Mouse (Mus musculus): ENCODE data around the gene March11. TPM values are rescaled to one million over a fixed set of nuclear protein-coding genes. Genes with fewer than 3 reads are reported as not detected.

The March11 gene
- polyA plus RNA-seq (2015; fragmentation: Nextera tagmentation; extraction: Ambion mirVana), result 0.15 and 0.34 TPM in 2 replicates

DNA sequence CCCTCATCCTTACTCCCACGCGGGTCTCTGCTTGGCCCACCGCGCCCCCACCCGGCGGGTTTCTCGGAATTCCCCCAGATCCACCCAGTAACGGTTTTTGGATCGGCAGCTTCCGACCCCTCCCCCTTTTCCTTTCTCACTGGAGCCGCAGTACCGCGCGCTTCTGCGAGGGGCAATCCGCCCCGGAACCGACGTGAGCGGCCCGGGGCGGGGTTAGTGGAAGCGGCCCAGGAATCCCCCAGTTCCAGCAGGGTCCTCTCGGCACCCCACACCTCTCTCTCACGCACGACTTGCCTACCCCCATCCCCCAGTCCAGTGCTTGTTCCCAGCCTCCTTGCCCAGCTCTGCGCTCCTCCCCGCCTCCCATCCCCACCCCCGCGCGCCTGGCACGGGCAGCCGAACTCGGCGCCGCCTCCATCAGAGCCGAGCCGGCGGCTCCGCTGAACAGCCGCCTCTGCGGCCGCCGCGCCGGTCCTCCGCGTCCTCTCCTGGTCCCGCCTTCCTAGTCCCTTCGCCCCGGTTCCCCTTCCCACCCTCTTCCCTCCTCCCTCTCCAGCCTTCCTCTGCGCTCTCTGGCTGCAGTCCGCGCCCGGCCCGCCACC, at the start of gene March11:
March11 (plus strand) TSS at position 420 of the 602 bp plus-strand sequence.
- WGBS, result under 1% methylated on average over 55 of the region's 56 CpGs
- peaks cover 16% of the 10 kb centered on the region for H3K27me3 ChIP-seq (ENCODE audit: control insufficient read depth, insufficient read depth, low read length)
- no peaks in the 10 kb centered on the region for H3K36me3 ChIP-seq (ENCODE audit: control insufficient read depth, insufficient read depth)
- H3K4me3 ChIP-seq (ENCODE audit: low read length), result peak within 1 kb of the TSS; percentile 62
- ATAC-seq (replicated peaks; ENCODE audit: extremely low read depth, insufficient read depth, low FRiP score), result peak; percentile 68; the same call in 1 of the 2 replicates
- no peak within 1 kb of the TSS for H3K27ac ChIP-seq (ENCODE audit: low read length)
- H3K9ac ChIP-seq (ENCODE audit: low read length), result no peak within 1 kb of the TSS
- no peaks in the 10 kb centered on the region for H3K9me3 ChIP-seq (replicated peaks; ENCODE audit: control insufficient read depth, low read length)
- H3K4me1 ChIP-seq (ENCODE audit: control insufficient read depth, insufficient read depth, low read length), result no peaks in the 10 kb centered on the region; the same call in 1 of the 2 replicates
- H3K4me2 ChIP-seq (ENCODE audit: low read depth, low read length), result peak within 1 kb of the TSS; percentile 96

DNA sequence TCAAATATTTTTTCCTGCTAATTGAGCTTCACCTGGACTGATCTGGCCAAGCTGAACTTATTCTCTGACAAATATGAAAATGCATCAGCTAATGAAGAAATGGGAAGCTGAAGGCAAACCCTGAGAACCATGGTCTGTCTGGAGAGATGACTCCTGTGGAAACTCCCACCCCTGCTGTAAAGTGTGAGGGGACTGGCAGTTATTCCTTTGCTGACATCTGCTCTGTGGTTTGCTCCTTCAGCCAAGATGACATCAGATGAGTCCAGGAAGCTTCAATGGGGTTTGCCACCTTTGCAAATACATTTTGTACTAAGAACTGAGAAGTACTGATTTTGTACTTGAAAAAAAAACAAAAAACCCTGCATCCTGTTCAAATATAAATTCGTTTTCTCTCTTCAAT, 46.5 kb upstream of the March11 start:
- no peaks in the 10 kb centered on the region for H3K4me1 ChIP-seq (ENCODE audit: control insufficient read depth, insufficient read depth, low read length)
- no peak for ATAC-seq (replicated peaks; ENCODE audit: extremely low read depth, insufficient read depth, low FRiP score)
- H3K4me3 ChIP-seq (ENCODE audit: low read length), result no peak overlapping the region
- WGBS, result 53% methylated on average over 1 of the region's 1 CpGs
- no peaks in the 10 kb centered on the region for H3K27me3 ChIP-seq (ENCODE audit: control insufficient read depth, insufficient read depth, low read length)
- no peaks in the 10 kb centered on the region for H3K36me3 ChIP-seq (ENCODE audit: control insufficient read depth, insufficient read depth)
- no peaks in the 10 kb centered on the region for H3K9me3 ChIP-seq (replicated peaks; ENCODE audit: control insufficient read depth, low read length)
- no peak overlapping the region for H3K4me2 ChIP-seq (ENCODE audit: low read depth, low read length)
- H3K9ac ChIP-seq (ENCODE audit: low read length), result no peak overlapping the region
- no peak overlapping the region for H3K27ac ChIP-seq (ENCODE audit: low read length)

DNA sequence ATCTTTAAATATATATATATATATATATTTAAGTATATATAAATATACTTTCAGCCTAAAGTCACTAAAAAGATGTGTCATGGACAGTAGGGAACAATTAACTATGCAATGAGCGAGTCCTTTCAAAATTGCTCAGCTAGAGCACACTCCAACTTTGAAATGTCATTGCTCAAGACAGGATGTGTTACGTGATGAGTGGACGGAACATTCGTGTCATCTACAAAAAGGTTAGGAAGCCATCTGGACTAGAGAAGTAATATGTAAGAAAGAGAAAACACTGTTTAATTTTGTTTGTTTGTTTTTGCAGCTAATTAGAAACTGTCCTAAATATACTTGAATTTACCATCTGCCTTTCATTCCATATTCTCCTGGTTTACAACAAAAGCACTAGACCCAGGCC, 39.3 kb upstream of the March11 start:
- Histone ChIP-seq H3K36me3 (ENCODE audit: control insufficient read depth, insufficient read depth) (no peaks in the 10 kb centered on the region), H3K4me2 (ENCODE audit: low read depth, low read length) (no peak overlapping the region), H3K4me1 (ENCODE audit: control insufficient read depth, insufficient read depth, low read length) (no peaks in the 10 kb centered on the region), H3K27me3 (ENCODE audit: control insufficient read depth, insufficient read depth, low read length) (no peaks in the 10 kb centered on the region), H3K4me3 (ENCODE audit: low read length) (no peak overlapping the region), H3K9me3 (replicated peaks; ENCODE audit: control insufficient read depth, low read length) (no peaks in the 10 kb centered on the region), H3K27ac (ENCODE audit: low read length) (no peak overlapping the region), H3K9ac (ENCODE audit: low read length) (no peak overlapping the region)
- no peak for ATAC-seq (replicated peaks; ENCODE audit: extremely low read depth, insufficient read depth, low FRiP score)
- WGBS, result 68% methylated on average over 4 of the region's 4 CpGs

DNA sequence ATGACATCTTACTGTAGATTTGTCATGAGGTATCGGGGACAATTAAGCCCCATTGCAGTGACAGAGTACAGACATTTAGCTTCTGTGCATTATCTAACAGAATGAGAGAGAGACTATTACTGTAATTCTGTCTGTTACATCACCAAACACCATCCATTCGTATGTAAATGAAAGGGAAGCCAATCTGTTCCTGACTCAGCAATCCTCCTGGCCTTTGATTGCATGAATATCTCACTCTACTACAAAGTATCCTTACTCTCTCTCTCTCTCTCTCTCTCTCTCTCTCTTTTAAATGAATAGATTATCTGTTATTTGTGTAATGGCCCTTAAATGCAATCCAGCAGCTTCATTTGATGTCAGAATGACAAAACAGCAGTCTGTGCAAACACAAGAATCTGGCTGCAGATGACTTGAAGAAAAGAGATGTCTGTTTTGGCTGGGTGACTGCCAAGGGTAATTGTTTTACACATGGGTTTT, 32.8 kb upstream of the March11 start:
- no peak overlapping the region for H3K4me2 ChIP-seq (ENCODE audit: low read depth, low read length)
- no peak overlapping the region for H3K9ac ChIP-seq (ENCODE audit: low read length)
- H3K4me3 ChIP-seq (ENCODE audit: low read length), result no peak overlapping the region
- no peaks in the 10 kb centered on the region for H3K27me3 ChIP-seq (ENCODE audit: control insufficient read depth, insufficient read depth, low read length)
- no peaks in the 10 kb centered on the region for H3K36me3 ChIP-seq (ENCODE audit: control insufficient read depth, insufficient read depth)
- WGBS, result 58% methylated on average over 2 of the region's 2 CpGs
- no peak for ATAC-seq (replicated peaks; ENCODE audit: extremely low read depth, insufficient read depth, low FRiP score)
- H3K27ac ChIP-seq (ENCODE audit: low read length), result no peak overlapping the region
- H3K9me3 ChIP-seq (replicated peaks; ENCODE audit: control insufficient read depth, low read length), result no peaks in the 10 kb centered on the region
- no peaks in the 10 kb centered on the region for H3K4me1 ChIP-seq (ENCODE audit: control insufficient read depth, insufficient read depth, low read length)

DNA sequence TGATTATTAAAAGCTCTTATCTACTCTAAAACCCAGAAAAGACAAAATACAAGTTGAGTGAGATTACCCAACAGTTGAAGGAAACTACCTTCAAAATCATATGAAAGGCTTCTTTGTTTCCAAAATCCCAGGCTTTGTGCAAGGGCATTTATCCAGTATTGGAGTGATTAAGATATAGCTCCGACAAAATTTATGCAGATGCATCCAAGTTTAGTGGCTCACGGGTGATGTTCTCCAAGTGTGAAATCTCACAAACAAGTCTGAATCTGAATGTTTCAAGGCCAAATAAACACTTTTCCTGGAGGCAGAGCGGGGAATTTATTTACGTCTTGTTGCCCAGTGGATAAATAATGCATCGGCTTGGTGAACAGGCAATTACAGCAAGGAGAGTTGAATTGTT, 32.2 kb upstream of the March11 start:
- WGBS, result 81% methylated on average over 5 of the region's 5 CpGs
- H3K4me3 ChIP-seq (ENCODE audit: low read length), result no peak overlapping the region
- no peaks in the 10 kb centered on the region for H3K4me1 ChIP-seq (ENCODE audit: control insufficient read depth, insufficient read depth, low read length)
- no peak overlapping the region for H3K9ac ChIP-seq (ENCODE audit: low read length)
- H3K36me3 ChIP-seq (ENCODE audit: control insufficient read depth, insufficient read depth), result no peaks in the 10 kb centered on the region
- ATAC-seq (replicated peaks; ENCODE audit: extremely low read depth, insufficient read depth, low FRiP score), result no peak
- no peaks in the 10 kb centered on the region for H3K27me3 ChIP-seq (ENCODE audit: control insufficient read depth, insufficient read depth, low read length)
- no peak overlapping the region for H3K27ac ChIP-seq (ENCODE audit: low read length)
- H3K4me2 ChIP-seq (ENCODE audit: low read depth, low read length), result no peak overlapping the region
- H3K9me3 ChIP-seq (replicated peaks; ENCODE audit: control insufficient read depth, low read length), result no peaks in the 10 kb centered on the region

DNA sequence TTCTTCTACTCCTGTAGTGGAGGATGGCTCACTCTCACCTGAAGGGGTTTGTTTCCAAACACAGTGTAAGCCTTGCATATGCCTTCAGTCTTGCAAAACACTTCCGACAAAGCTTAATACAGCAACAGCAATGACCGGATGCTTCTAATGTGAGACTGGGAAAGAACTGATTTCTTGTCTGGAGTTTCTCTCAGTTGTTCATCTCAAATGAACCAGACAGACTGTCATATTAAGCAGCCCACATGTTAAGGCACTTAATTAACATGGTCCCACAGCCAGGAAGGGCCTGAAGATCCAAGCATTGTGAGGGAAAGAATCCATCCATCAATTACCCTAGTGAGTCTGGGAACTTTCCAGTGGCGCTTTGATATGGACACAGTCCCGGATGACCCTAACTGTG, 17.0 kb upstream of the March11 start:
- H3K4me2 ChIP-seq (ENCODE audit: low read depth, low read length), result no peak overlapping the region
- H3K27me3 ChIP-seq (ENCODE audit: control insufficient read depth, insufficient read depth, low read length), result no peaks in the 10 kb centered on the region
- no peaks in the 10 kb centered on the region for H3K9me3 ChIP-seq (replicated peaks; ENCODE audit: control insufficient read depth, low read length)
- no peaks in the 10 kb centered on the region for H3K4me1 ChIP-seq (ENCODE audit: control insufficient read depth, insufficient read depth, low read length)
- no peaks in the 10 kb centered on the region for H3K36me3 ChIP-seq (ENCODE audit: control insufficient read depth, insufficient read depth)
- no peak overlapping the region for H3K4me3 ChIP-seq (ENCODE audit: low read length)
- no peak for ATAC-seq (replicated peaks; ENCODE audit: extremely low read depth, insufficient read depth, low FRiP score)
- H3K27ac ChIP-seq (ENCODE audit: low read length), result no peak overlapping the region
- WGBS, result 72% methylated on average over 4 of the region's 4 CpGs
- no peak overlapping the region for H3K9ac ChIP-seq (ENCODE audit: low read length)

DNA sequence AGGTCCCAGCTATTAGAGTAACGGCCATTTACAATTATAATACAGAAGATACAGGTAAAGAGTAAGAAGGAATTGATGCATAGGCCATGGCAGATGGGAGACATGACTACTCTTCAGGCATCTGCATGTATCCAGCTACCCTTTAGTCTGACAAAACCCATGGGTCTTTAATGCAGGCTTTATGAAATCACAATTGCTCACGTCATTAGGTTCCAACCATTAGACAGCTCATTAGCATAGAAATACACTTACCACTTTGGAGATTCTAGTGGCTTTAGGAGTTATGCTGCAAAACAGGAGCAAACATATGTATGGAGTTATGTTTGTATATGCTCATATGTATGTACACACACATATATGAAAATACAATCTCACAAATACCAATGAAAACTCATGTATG, 16.0 kb upstream of the March11 start:
- H3K36me3 ChIP-seq (ENCODE audit: control insufficient read depth, insufficient read depth), result no peaks in the 10 kb centered on the region
- H3K27me3 ChIP-seq (ENCODE audit: control insufficient read depth, insufficient read depth, low read length), result no peaks in the 10 kb centered on the region
- ATAC-seq (replicated peaks; ENCODE audit: extremely low read depth, insufficient read depth, low FRiP score), result no peak
- H3K9ac ChIP-seq (ENCODE audit: low read length), result no peak overlapping the region
- WGBS, result 77% methylated on average over 2 of the region's 2 CpGs
- no peak overlapping the region for H3K4me3 ChIP-seq (ENCODE audit: low read length)
- no peaks in the 10 kb centered on the region for H3K9me3 ChIP-seq (replicated peaks; ENCODE audit: control insufficient read depth, low read length)
- no peaks in the 10 kb centered on the region for H3K4me1 ChIP-seq (ENCODE audit: control insufficient read depth, insufficient read depth, low read length)
- no peak overlapping the region for H3K27ac ChIP-seq (ENCODE audit: low read length)
- no peak overlapping the region for H3K4me2 ChIP-seq (ENCODE audit: low read depth, low read length)

DNA sequence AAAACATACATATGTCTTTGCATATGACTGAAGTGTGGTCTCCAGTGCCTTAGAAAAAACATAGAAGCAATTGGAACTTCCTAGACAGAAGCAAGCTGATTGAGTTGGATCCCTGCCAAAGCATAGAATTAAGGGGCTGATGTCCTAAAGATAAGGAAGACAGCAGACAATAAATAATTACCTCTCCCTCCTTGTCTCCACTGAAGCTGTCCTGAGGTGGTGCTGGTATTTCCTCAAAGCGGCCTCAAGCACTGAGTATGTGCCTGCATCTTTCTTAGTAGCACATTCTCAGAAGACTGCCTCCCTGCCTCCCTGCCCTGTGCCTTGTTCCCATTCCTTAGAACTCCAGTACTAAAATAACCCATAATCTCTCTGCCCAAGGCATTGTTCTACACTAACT, 15.6 kb upstream of the March11 start:
- no peak for ATAC-seq (replicated peaks; ENCODE audit: extremely low read depth, insufficient read depth, low FRiP score)
- Histone ChIP-seq H3K9me3 (replicated peaks; ENCODE audit: control insufficient read depth, low read length) (no peaks in the 10 kb centered on the region), H3K9ac (ENCODE audit: low read length) (no peak overlapping the region), H3K4me3 (ENCODE audit: low read length) (no peak overlapping the region), H3K27ac (ENCODE audit: low read length) (no peak overlapping the region), H3K36me3 (ENCODE audit: control insufficient read depth, insufficient read depth) (no peaks in the 10 kb centered on the region), H3K4me1 (ENCODE audit: control insufficient read depth, insufficient read depth, low read length) (no peaks in the 10 kb centered on the region), H3K4me2 (ENCODE audit: low read depth, low read length) (no peak overlapping the region), H3K27me3 (ENCODE audit: control insufficient read depth, insufficient read depth, low read length) (no peaks in the 10 kb centered on the region)
- WGBS, result 52% methylated on average over 1 of the region's 1 CpGs

DNA sequence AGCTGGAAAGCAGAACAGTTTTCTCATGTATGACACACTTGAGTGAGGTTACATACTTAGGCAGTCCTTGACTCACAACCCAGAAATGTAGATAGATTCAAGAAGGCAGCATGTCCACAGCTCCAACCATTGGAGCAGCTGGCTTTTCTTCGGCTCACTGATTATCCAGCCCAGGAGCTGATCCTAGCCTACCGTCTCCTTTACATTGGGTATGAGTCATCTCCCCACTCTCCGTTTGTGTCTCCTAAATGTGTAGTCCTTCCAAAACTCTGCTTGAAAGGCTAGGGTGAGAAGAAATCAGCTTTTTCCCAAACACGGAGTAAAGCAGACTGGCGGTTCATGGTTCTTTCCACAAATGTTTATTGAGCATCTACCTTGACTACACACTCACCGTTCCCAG, 10.2 kb upstream of the March11 start:
- no peaks in the 10 kb centered on the region for H3K36me3 ChIP-seq (ENCODE audit: control insufficient read depth, insufficient read depth)
- no peak overlapping the region for H3K9ac ChIP-seq (ENCODE audit: low read length)
- no peak overlapping the region for H3K4me2 ChIP-seq (ENCODE audit: low read depth, low read length)
- H3K4me1 ChIP-seq (ENCODE audit: control insufficient read depth, insufficient read depth, low read length), result no peaks in the 10 kb centered on the region
- no peaks in the 10 kb centered on the region for H3K27me3 ChIP-seq (ENCODE audit: control insufficient read depth, insufficient read depth, low read length)
- H3K4me3 ChIP-seq (ENCODE audit: low read length), result no peak overlapping the region
- 83% methylated on average over 6 of the region's 6 CpGs for WGBS
- no peak overlapping the region for H3K27ac ChIP-seq (ENCODE audit: low read length)
- no peaks in the 10 kb centered on the region for H3K9me3 ChIP-seq (replicated peaks; ENCODE audit: control insufficient read depth, low read length)
- no peak for ATAC-seq (replicated peaks; ENCODE audit: extremely low read depth, insufficient read depth, low FRiP score)
